Mouse (Mus musculus) mouse embryonic stem cell (cell line): ENCODE results near the gene Ets1.

ENCODE experiments used
- in situ Hi-C, 2 experiments: fragments of 300-500 bp; cut with MboI; formaldehyde crosslinking; loops; 1 replicate in 1 of 2; 3 replicates in 1 of 2; pipeline ENCODE4 v1.14.3; 2019 to 2020; ENCODE audit warnings: low sequenced_read_pairs in 2 of 2, low pct_unique_long_range_greater_than_20kb in 1 of 2, mixed read lengths in 1 of 2; ENCODE audit not compliant: unreplicated experiment in 1 of 2

Gene Ets1

DNA sequence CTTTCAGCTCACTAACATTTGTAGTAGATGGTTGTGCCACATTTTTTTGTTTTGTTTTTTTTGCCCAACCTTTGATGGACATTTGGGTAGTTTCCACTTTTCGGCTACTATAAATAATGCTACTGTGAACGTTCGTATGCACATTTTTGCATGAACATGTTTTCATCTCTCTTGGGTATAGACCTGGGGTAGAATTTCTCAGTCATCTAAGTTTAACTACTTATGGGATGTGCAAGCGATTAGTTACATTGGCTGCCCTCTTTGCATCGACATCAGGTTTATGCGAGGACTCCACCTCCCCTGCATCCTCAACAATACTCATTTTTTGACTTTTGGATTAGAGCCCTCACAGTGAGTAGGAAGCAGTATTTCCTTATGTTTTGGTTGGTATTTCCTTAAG, 43.5 kb downstream of the Ets1 start:
- in situ Hi-C loops: no loop called here

DNA sequence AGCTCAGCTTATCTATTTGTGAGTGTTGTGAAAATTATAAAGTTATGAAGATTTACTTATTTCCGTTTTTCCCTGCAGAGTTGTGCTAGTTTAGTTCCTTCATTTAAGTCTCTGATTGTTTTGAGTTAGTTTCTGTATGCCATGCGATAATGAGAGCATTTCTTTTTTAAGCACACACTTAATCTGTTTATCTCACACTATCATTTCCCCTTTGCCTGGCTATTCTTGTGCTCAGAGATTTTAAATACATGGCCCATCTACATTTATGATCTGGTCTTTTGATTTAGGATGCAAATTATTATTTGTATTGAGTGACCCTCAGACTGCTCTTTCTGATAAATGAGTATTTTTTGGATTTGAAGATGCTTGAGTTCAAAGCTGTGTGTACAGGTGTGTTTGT, 44.2 kb downstream of the Ets1 start:
- in situ Hi-C loops: no loop called here

GRCm38 (mm10) chr9:32685793-32686558, 50.0 kb downstream of the Ets1 start:
- in situ Hi-C loops: no loop called here

GRCm38 (mm10) chr9:32688351-32688750, 52.3 kb downstream of the Ets1 start:
- in situ Hi-C loops: no loop called here

GRCm38 (mm10) chr9:32691151-32691925, 55.3 kb downstream of the Ets1 start:
- in situ Hi-C loops: no loop called here

DNA sequence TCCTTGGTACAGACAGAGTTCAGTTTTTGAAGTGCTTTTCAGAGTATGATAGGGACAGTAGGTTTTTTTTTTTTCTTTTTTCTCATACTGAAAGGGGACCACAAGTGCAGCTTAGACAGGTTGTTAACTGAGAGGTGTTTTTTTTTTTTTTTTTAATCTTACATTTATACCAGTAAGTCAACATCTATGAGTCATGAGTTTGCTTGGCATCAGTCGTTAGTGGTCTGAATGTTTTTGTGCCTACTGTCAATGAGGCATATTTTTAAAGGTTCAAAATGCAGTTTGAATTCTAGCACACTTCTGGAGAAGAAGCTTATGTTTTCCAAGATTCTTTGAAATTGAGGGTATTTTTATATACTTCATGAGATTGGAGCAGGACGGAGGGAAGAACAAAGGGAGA, 56.9 kb downstream of the Ets1 start:
- in situ Hi-C loops: no loop called here

DNA sequence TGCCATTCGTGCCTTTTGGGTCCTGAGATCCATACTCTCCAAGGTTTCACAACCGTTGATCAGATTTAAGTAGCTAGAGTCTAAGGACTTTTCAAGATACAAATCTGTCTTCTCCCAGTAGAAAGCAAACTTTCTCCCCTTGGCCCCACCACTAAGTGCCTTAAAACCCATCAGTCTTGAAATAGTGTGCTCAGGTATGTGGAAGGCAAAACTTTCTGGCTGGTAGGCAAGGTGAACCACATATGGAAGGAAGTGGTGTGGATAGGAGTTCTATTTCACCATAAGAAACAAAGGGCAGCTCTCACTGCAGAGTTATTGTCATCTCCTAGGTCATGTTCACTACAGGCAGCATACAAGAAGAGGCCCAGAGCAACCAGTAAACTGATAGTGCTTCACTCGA, 57.4 kb downstream of the Ets1 start:
- in situ Hi-C loops: no loop called here

DNA sequence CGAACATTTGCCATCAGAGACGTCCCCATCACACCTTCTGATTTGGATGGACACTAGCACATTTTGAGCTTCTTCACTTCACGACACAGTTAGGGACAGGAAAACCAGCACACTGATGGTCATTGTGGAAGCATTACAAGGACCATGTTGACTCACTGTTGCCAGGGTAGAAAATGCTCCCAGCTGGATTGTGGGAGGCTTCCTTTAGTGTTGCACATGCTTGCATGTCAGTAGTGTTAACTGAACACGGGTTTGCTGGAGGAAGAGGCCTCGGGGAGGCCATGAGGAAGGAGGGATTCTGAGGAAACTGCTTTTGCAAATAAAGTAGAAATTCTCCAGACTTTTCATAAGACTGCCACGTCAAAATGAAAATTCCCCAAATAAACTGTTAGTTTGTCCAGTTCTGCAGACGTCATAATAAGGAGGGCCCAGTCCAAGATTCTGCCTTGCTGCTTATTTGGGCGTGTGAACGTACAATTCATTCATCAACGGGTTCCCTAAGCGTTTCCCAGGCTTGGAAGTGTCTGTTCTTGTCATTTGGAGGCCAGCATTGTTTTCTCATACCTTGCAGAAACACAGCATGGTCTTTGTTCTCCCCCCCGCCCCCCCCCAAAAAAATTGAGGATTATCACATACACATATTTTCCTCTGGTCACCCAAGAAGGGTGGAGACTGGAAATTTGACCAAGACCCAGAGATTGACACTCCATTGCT, 58.2 kb downstream of the Ets1 start:
- in situ Hi-C loops: no loop called here

DNA sequence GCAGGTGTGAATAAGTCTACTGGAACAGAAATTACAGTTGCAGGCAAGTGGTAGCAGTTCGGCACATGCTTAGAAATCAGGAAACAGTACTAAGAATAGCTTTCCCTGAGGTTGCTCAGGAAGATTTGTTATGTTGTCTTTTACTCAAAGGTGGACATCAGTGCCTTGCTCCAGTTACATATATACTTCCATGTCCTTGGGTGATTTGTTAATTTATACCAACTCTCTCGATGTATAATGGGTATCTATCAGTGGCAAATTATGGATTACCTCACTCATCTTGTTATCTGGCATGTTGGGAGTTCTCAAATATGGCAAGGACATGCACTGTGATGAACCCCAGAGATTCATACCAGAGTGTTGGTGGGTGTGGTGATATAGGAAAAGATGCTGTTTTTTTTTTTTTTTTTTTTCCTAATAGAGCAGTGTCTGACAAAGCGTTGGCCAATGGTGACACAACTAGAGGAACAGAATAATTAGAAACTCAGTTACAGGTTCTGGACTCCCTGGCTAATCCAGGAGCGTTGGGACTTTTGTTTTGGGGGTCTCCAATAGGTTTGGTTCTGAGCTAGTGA, 59.0 kb downstream of the Ets1 start:
- in situ Hi-C loops: no loop called here

DNA sequence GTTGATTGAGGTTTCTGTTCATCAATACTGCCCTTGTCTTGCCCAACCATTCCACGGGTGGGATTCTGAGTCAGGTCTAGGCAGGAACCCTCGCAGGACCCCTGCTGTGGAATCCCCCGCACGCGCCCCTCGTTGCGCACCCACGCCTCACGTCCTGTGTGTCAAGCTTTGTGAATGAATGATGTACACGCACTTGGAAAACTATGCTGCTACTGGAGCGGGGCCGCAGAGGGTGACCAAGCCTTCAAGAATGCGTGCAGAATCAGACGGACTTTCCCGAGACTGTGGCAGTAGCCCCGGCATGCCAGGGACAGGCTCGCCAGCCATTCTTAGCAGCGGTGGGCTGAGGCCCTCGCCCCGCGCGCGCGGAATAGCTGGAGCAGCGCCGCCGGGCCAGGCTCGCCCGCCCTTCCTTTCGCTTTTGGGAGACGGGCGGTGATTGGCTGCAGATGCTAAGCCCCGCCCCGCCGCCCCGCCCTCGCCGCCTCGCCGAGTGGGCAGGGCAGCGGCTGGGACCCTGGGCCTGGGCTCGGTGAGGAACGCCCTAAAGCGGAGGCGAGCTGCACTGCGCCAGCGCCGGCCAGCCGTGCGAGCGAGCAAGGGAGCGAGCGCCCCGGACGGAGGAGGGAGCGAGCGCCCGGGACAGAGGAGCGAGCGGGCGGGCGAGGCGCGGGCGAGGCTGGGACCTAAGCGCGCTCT, 59.6 kb downstream of the Ets1 start:
- in situ Hi-C loops: no loop called here

- in situ Hi-C loops: no loop called here
Measured at GRCm38 (mm10) chr9:32696259-32696658, 60.2 kb downstream of the Ets1 start.

DNA sequence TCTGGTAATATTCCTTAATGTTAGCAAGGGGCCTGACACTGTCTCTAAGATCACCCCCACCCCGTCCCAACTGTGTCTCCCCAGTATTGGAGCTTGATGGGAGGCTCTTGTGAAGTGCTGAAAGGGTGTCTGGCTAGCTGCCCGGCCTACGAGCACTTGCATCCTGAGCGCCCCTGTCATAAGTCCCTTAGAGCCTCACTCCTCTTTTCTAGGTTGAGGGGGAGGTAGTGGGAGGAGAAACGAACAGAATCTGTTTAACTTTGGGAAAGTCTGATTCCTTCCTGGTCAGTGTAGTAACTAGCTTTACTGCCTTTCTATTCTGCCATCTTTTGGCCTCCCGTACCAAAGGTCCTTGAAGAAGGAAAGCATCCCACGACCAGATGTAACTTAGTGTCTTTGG, 60.7 kb downstream of the Ets1 start:
- in situ Hi-C loops: no loop called here

GRCm38 (mm10) chr9:32697291-32698110, 61.5 kb downstream of the Ets1 start:
- in situ Hi-C loops: no loop called here

DNA sequence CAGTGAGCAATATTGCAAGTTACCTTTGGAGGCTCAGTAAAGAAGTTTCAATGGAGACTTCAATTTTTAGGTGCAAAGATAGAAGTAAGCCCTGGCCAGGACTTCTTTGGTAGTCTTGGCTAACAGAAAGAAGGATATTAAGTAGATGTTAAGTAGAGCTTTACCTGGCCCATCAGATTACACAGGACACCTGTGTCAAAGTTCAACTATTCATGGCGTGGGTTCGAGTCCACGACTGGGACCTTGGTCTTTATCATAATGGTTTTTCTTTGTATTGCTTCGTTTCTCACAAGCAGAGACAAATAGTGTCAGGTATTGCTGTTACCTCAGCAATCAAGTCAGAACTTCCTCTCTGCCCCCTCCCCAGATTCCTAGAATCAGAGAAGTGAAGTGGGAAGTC, 62.7 kb downstream of the Ets1 start:
- in situ Hi-C loops: no loop called here

GRCm38 (mm10) chr9:32699391-32699841, 63.4 kb downstream of the Ets1 start:
- in situ Hi-C loops: no loop called here

- in situ Hi-C loops: no loop called here
Measured at GRCm38 (mm10) chr9:32700091-32700905, 64.3 kb downstream of the Ets1 start.
